Mouse (Mus musculus) MEL (cell line): ENCODE measurements around the gene Rprd1b. TPM values are rescaled to one million over a fixed set of nuclear protein-coding genes. Genes with fewer than 3 reads are reported as not detected.

ENCODE experiments used
- DNase-seq: peaks from one replicate; pipeline ENCODE4 v3.0.0; 2011; ENCODE audit warnings: low read depth, low spot score
- H3K27ac ChIP-seq: 2 replicates; pipeline ENCODE4 v1.5.1; 2012; ENCODE audit warnings: low read depth, mild to moderate bottlenecking, control low read depth, low read length, moderate library complexity; ENCODE audit not compliant: control insufficient read depth
- H3K27me3 ChIP-seq, 2 experiments: fragments of 150-350 bp in 1 of 2; sonication (generic) in 1 of 2; 2 replicates each; pipeline ENCODE4 v1.6.1; 2012; ENCODE audit warnings: low read length in 2 of 2, mild to moderate bottlenecking in 2 of 2, improper control_type of control experiment in 1 of 2, moderate library complexity in 1 of 2; ENCODE audit not compliant: insufficient read depth in 2 of 2, control insufficient read depth in 1 of 2
- H3K36me3 ChIP-seq, 2 experiments: 2 replicates each; pipeline ENCODE4 v1.6.1; 2012 to 2014; ENCODE audit warnings: low read length in 2 of 2, improper control_type of control experiment in 1 of 2, inconsistent platforms in 1 of 2, mild to moderate bottlenecking in 1 of 2; ENCODE audit not compliant: insufficient read depth in 2 of 2, control insufficient read depth in 1 of 2
- H3K4me1 ChIP-seq, 2 experiments: fragments of 150-350 bp in 1 of 2; sonication (generic) in 1 of 2; 2 replicates each; pipeline ENCODE4 v1.6.1; 2012; ENCODE audit warnings: low read length in 2 of 2, improper control_type of control experiment in 1 of 2, mild to moderate bottlenecking in 1 of 2; ENCODE audit not compliant: insufficient read depth in 2 of 2, control insufficient read depth in 1 of 2
- H3K4me3 ChIP-seq, 2 experiments: fragments of 150-350 bp in 1 of 2; sonication (generic) in 1 of 2; 2 replicates each; pipeline ENCODE4 v1.5.1; 2012; ENCODE audit warnings: low read depth in 2 of 2, low read length in 2 of 2, mild to moderate bottlenecking in 2 of 2, moderate library complexity in 2 of 2, control low read depth in 1 of 2, improper control_type of control experiment in 1 of 2; ENCODE audit not compliant: control insufficient read depth in 1 of 2, insufficient read depth in 1 of 2
- H3K79me2 ChIP-seq: 2 replicates; pipeline ENCODE4 v1.6.1; 2012; ENCODE audit warnings: mild to moderate bottlenecking, low read length, moderate library complexity; ENCODE audit not compliant: control insufficient read depth, poor library complexity, insufficient read depth
- H3K9ac ChIP-seq: 2 replicates; pipeline ENCODE4 v1.6.1; 2012; ENCODE audit warnings: low read depth, mild to moderate bottlenecking, control low read depth, low read length, moderate library complexity; ENCODE audit not compliant: control insufficient read depth, poor library complexity, severe bottlenecking
- H3K9me3 ChIP-seq: fragments of 150-350 bp; sonication (generic); replicated peaks from 2 replicates; pipeline ENCODE4 v1.6.1; 2012; ENCODE audit warnings: mild to moderate bottlenecking, low read length, improper control_type of control experiment, moderate library complexity; ENCODE audit not compliant: insufficient read depth
- CHD1 ChIP-seq: IDR thresholded peaks from 2 replicates; pipeline ENCODE4 v1.6.1; 2012; ENCODE audit warnings: low read depth, mild to moderate bottlenecking, inconsistent platforms, low read length, improper control_type of control experiment
- CTCF ChIP-seq, 3 experiments: IDR thresholded peaks in 2 of 3; conservative IDR thresholded peaks in 1 of 3; 2 replicates each; pipeline ENCODE4 v1.5.1; 2011 to 2012; ENCODE audit warnings: low read length in 3 of 3, low read depth in 2 of 3, mild to moderate bottlenecking in 2 of 3, improper control_type of control experiment in 1 of 3, inconsistent platforms in 1 of 3, mixed read lengths in 1 of 3, moderate library complexity in 1 of 3; ENCODE audit not compliant: control insufficient read depth in 1 of 3, insufficient read depth in 1 of 3, poor library complexity in 1 of 3, severe bottlenecking in 1 of 3
- ELF1 ChIP-seq: IDR thresholded peaks from 2 replicates; pipeline ENCODE4 v1.6.1; 2014; ENCODE audit warnings: low read depth, mild to moderate bottlenecking, inconsistent platforms, low read length, improper control_type of control experiment, moderate library complexity
- EP300 ChIP-seq, 2 experiments: IDR thresholded peaks; 2 replicates each; pipeline ENCODE4 v1.6.1; 2011; ENCODE audit warnings: improper control_type of control experiment in 2 of 2, low read length in 2 of 2, low read depth in 1 of 2, mild to moderate bottlenecking in 1 of 2
- ETS1 ChIP-seq: IDR thresholded peaks from 2 replicates; pipeline ENCODE4 v1.6.1; 2012; ENCODE audit warnings: low read depth, mild to moderate bottlenecking, inconsistent platforms, low read length, improper control_type of control experiment, moderate library complexity
- KAT2A ChIP-seq: conservative IDR thresholded peaks from 2 replicates; pipeline ENCODE4 v1.6.1; 2012; ENCODE audit warnings: low read depth, low read length, improper control_type of control experiment, inconsistent platforms
- MAFK ChIP-seq: IDR thresholded peaks from 2 replicates; pipeline ENCODE4 v1.6.1; 2011; ENCODE audit warnings: low read depth, mild to moderate bottlenecking, low read length, improper control_type of control experiment, borderline replicate concordance
- MXI1 ChIP-seq: IDR thresholded peaks from 2 replicates; pipeline ENCODE4 v1.6.1; 2011; ENCODE audit warnings: mild to moderate bottlenecking, low read depth, low read length, improper control_type of control experiment
- MYB ChIP-seq: IDR thresholded peaks from 2 replicates; pipeline ENCODE4 v1.6.1; 2011; ENCODE audit warnings: mild to moderate bottlenecking, low read depth, low read length, improper control_type of control experiment
- RAD21 ChIP-seq: IDR thresholded peaks from 2 replicates; pipeline ENCODE4 v1.6.1; 2011; ENCODE audit warnings: mild to moderate bottlenecking, low read depth, low read length, improper control_type of control experiment
- RCOR1 ChIP-seq: IDR thresholded peaks from 2 replicates; pipeline ENCODE4 v1.6.1; 2012; ENCODE audit warnings: low read depth, mild to moderate bottlenecking, inconsistent platforms, low read length, improper control_type of control experiment
- SMC3 ChIP-seq: IDR thresholded peaks from 2 replicates; pipeline ENCODE4 v1.6.1; 2011; ENCODE audit warnings: low read depth, low read length, improper control_type of control experiment
- USF1 ChIP-seq: IDR thresholded peaks from 2 replicates; pipeline ENCODE4 v1.6.1; 2014; ENCODE audit warnings: low read depth, mild to moderate bottlenecking, inconsistent platforms, low read length, improper control_type of control experiment, moderate library complexity
- ZC3H11A ChIP-seq: IDR thresholded peaks from 2 replicates; pipeline ENCODE4 v1.6.1; 2012; ENCODE audit warnings: low read depth, mild to moderate bottlenecking, inconsistent platforms, low read length, improper control_type of control experiment
- ZNF384 ChIP-seq: IDR thresholded peaks from 2 replicates; pipeline ENCODE4 v1.6.1; 2012; ENCODE audit warnings: low read depth, mild to moderate bottlenecking, inconsistent platforms, low read length, improper control_type of control experiment
- polyA plus RNA-seq, 2 experiments: library from polyadenylated mRNA; stranded (reverse) in 1 of 2; unstranded in 1 of 2; fragments of >175 nt in 1 of 2; fragments of >200 nt in 1 of 2; gene quantifications; 2 replicates each; pipeline versions ENCODE4 v1.2.1 to v1.2.4; 2012; ENCODE audit warnings: low replicate concordance in 2 of 2, low read depth in 1 of 2; ENCODE audit not compliant: insufficient read length in 2 of 2, insufficient read depth in 1 of 2, missing spikeins in 1 of 2
- total RNA-seq: library from RNA; depleted of rRNA; stranded (reverse); fragments of 300-350 nt; gene quantifications from 2 replicates; pipeline ENCODE4 v1.2.3, GENCODE M21; 2012

Gene Rprd1b
- total and polyA plus RNA-seq, 3 experiments, result 14.2 to 35.1 TPM; not detected in 1

DNA sequence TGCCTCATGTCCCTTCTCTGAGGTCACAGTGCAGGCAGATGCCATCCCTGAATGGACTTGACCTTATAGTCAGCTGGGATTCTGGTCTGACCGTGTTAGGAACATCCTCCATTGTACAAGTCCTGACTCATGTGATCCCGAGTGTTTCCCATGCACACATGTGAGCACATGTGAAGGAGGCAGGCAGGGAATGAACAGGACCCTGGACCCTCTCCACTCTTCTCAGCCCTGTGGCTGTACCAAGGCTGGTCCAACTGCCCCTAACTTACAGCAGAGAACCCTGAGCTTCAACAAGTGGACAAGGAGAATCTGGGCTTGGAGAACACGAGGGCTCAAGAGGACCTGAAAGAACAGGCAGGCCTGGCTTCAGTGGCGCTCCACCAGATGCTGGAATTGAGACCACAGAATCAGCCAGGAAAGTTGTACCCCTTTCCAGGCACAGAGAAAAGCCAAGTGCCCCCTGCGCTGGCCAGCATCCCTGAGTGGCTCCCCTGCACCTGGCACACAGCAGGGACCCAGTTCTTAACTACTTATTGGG is 117.3 kb downstream of the Rprd1b start:
- no peak for DNase-seq
- Histone ChIP-seq H3K9ac (peak overlapping the region; percentile 71), H3K4me3 (peak overlapping the region; percentile 61 to 88; a peak in 3 of 4 replicates), H3K27me3 (no peaks in the 10 kb centered on the region)
- TF ChIP-seq KAT2A (no peak), MAFK (no peak), RCOR1 (no peak), MYB (no peak), CTCF (IDR thresholded peaks at IDR 0.05 in 2 of 3, conservative IDR thresholded peaks at IDR 0.05 in 1 of 3; ENCODE audit: control insufficient read depth in 1 of 3, insufficient read depth in 1 of 3, low read depth in 2 of 3, low read length in 3 of 3, poor library complexity in 1 of 3, severe bottlenecking in 1 of 3) (no peak), RAD21 (no peak), CHD1 (no peak), ZNF384 (no peak)
- TF ChIP-seq, all 39 proteins: peak for 0
- no peak overlapping the region for H3K27ac ChIP-seq
- no peaks in the 10 kb centered on the region for H3K9me3 ChIP-seq
- peaks cover 19 to 44% of the 10 kb centered on the region in 2 experiments for H3K4me1 ChIP-seq
- H3K79me2 ChIP-seq, result no peaks in the 10 kb centered on the region
- H3K36me3 ChIP-seq, result peaks cover 0 to 18% of the 10 kb centered on the region in 2 experiments; a peak in 2 of 4 replicates

DNA sequence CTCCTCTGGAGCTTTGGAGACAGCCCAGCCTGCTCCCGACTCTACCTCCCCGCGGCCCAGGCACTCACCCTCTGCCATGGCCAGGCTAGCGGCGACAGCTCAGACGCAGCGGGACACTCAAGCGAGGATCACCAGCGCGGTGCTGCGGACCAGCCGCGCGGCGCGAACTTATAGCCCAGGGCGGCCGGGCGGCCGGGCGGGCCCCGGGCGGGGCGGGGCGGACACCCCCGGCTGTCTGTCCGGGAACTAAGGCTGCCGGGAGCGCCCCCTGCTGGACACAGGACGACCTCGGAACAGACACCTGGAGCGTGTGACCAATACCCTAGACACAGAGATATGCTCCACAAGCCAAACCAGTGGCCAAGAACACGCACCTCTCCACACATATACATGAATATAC is 117.9 kb downstream of the Rprd1b start, which contains the start of gene Tgm2:
Gene Tgm2 (minus strand): TSS at position 214 of the 400 bp plus-strand sequence.
- Histone ChIP-seq H3K4me3 (peak within 1 kb of the TSS; percentile 61 to 88; a peak in 3 of 4 replicates), H3K36me3 (peaks cover 0 to 16% of the 10 kb centered on the region in 2 experiments; a peak in 2 of 4 replicates), H3K9me3 (no peaks in the 10 kb centered on the region), H3K27ac (no peak within 1 kb of the TSS), H3K9ac (peak within 1 kb of the TSS; percentile 71), H3K27me3 (no peaks in the 10 kb centered on the region), H3K4me1 (peaks cover 18 to 39% of the 10 kb centered on the region in 2 experiments), H3K79me2 (no peaks in the 10 kb centered on the region)
- no peak for TF ChIP-seq EP300 (IDR thresholded peaks at IDR 0.05; ENCODE audit: low read depth in 1 of 2, low read length in 2 of 2)
- TF ChIP-seq CTCF (IDR thresholded peaks at IDR 0.05 in 2 of 3, conservative IDR thresholded peaks at IDR 0.05 in 1 of 3; ENCODE audit: control insufficient read depth in 1 of 3, insufficient read depth in 1 of 3, low read depth in 2 of 3, low read length in 3 of 3, poor library complexity in 1 of 3, severe bottlenecking in 1 of 3), result peak; percentile 50 to 95 (median 78); a peak in 5 of 6 replicates
- 0 out of 2 replicates have a peak, but pooled peaks have one; percentile 18 for TF ChIP-seq ZC3H11A
- peak; percentile 52 for TF ChIP-seq RAD21
- TF ChIP-seq SMC3, result peak; percentile 74
- TF ChIP-seq ELF1, result no peak
- TF ChIP-seq USF1, result 0 out of 2 replicates have a peak, but pooled peaks have one; percentile 9
- peak; percentile 32; the same call in 1 of the 2 replicates for TF ChIP-seq MXI1
- no peak for TF ChIP-seq ETS1
- peak; percentile 77 for DNase-seq
